Mouse (Mus musculus): Measurements from ENCODE around the gene Cdc42se2. TPM values are rescaled to one million over a fixed set of nuclear protein-coding genes. Genes with fewer than 3 reads are reported as not detected.

Cdc42se2 gene
- polyA plus RNA-seq, 1 experiment from 2014 or later, result 136 TPM

DNA sequence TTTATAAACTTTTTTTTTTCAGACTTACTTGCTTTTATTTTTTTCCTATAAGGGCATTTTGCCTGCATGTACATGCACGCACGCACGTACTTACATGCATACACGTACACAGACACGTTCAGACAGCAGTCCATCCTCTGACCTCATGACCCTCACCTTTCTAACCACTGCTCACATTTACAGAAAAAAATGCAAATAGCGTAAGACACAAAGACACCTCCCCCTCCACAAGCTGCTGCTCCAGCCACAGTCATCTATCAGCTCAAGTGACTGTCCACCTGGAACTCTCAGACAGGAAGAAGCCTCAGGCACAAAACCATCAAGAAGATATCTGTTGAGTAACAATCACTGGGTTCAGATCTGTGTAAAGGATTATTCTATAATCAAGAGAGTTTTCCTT is 5.2 kb downstream of the Cdc42se2 start:
- ATAC-seq, result no peak
- 82% methylated on average over 6 of the region's 6 CpGs for WGBS
- H3K36me3 ChIP-seq (ENCODE audit: control insufficient read depth, insufficient read depth, low read length), result no peaks in the 10 kb centered on the region
- H3K27me3 ChIP-seq (replicated peaks; ENCODE audit: control insufficient read depth, insufficient read depth, low read length), result no peaks in the 10 kb centered on the region
- H3K27ac ChIP-seq (ENCODE audit: low read depth, low read length), result no peak overlapping the region
- no peak overlapping the region for H3K4me2 ChIP-seq (ENCODE audit: low read length)
- no peak overlapping the region for H3K9ac ChIP-seq (ENCODE audit: low read depth, low read length)
- peaks cover 14% of the 10 kb centered on the region for H3K4me1 ChIP-seq (ENCODE audit: control insufficient read depth, insufficient read depth, low read depth, low read length)
- no peak overlapping the region for H3K4me3 ChIP-seq (ENCODE audit: low read length)
- H3K9me3 ChIP-seq (ENCODE audit: control insufficient read depth, low read length), result no peaks in the 10 kb centered on the region

DNA sequence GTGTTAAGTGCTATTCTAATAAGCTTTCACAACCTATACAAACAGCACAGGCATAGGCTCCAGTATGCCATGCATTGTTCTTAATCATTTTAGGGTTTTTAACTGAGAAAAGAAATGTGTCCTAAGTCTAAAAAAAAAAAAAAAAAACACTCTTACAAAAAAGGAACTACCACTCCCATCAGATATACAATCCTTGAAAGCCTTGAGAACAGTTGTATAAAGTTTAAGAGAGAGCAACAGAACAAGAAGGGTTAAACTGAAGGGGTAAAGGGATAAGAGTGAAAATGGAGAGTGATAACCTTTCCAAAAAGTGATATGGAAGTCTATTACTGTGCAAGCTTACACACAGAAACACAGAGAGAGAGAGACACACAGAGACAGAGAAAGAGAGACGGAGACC is 7.5 kb downstream of the Cdc42se2 start:
- Histone ChIP-seq H3K4me2 (ENCODE audit: low read length) (no peak overlapping the region), H3K9ac (ENCODE audit: low read depth, low read length) (no peak overlapping the region), H3K9me3 (ENCODE audit: control insufficient read depth, low read length) (no peaks in the 10 kb centered on the region), H3K4me3 (ENCODE audit: low read length) (no peak overlapping the region), H3K4me1 (ENCODE audit: control insufficient read depth, insufficient read depth, low read depth, low read length) (peaks cover 3% of the 10 kb centered on the region), H3K27ac (ENCODE audit: low read depth, low read length) (no peak overlapping the region), H3K36me3 (ENCODE audit: control insufficient read depth, insufficient read depth, low read length) (no peaks in the 10 kb centered on the region), H3K27me3 (replicated peaks; ENCODE audit: control insufficient read depth, insufficient read depth, low read length) (no peaks in the 10 kb centered on the region)
- ATAC-seq, result no peak
- WGBS, result 95% methylated on average over 1 of the region's 1 CpGs

DNA sequence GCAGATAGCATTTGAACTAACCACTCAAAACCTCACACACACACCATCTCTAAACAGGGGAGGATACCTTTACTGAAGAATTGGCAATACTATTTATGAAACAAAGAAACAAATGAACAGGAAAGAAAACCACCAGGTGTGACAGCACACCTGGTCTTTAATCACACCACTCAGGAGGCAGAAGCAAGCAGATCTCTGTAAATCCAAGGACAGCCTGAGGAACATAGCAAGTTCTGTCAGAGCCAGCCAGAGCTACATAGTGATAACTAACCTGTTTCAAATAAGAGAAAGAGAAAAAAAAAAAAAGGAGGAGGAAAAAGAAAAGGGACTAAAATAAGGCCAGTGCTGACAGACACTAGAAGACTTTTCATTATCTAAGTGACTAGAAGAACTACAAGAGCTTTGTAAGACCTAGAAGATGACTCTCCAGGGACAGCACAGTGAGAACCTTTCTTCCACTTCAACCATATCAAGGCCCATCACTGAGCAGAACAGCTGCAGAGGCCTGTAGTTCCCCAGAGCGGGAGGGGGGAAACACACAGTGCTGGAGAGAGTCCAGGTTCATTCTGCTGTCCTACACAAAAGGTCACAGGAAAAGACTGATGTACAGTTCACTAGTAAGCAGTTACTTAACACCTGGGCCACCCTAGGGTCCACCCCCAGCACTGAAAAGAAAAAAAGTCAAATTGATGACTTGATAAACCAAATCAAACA is 9.2 kb downstream of the Cdc42se2 start:
- WGBS, result 54% methylated on average over 1 of the region's 1 CpGs
- no peak overlapping the region for H3K4me2 ChIP-seq (ENCODE audit: low read length)
- H3K9me3 ChIP-seq (ENCODE audit: control insufficient read depth, low read length), result no peaks in the 10 kb centered on the region
- H3K4me3 ChIP-seq (ENCODE audit: low read length), result no peak overlapping the region
- ATAC-seq, result no peak
- H3K4me1 ChIP-seq (ENCODE audit: control insufficient read depth, insufficient read depth, low read depth, low read length), result peaks cover 3% of the 10 kb centered on the region
- H3K27ac ChIP-seq (ENCODE audit: low read depth, low read length), result no peak overlapping the region
- no peak overlapping the region for H3K9ac ChIP-seq (ENCODE audit: low read depth, low read length)
- H3K27me3 ChIP-seq (replicated peaks; ENCODE audit: control insufficient read depth, insufficient read depth, low read length), result no peaks in the 10 kb centered on the region
- H3K36me3 ChIP-seq (ENCODE audit: control insufficient read depth, insufficient read depth, low read length), result no peaks in the 10 kb centered on the region

DNA sequence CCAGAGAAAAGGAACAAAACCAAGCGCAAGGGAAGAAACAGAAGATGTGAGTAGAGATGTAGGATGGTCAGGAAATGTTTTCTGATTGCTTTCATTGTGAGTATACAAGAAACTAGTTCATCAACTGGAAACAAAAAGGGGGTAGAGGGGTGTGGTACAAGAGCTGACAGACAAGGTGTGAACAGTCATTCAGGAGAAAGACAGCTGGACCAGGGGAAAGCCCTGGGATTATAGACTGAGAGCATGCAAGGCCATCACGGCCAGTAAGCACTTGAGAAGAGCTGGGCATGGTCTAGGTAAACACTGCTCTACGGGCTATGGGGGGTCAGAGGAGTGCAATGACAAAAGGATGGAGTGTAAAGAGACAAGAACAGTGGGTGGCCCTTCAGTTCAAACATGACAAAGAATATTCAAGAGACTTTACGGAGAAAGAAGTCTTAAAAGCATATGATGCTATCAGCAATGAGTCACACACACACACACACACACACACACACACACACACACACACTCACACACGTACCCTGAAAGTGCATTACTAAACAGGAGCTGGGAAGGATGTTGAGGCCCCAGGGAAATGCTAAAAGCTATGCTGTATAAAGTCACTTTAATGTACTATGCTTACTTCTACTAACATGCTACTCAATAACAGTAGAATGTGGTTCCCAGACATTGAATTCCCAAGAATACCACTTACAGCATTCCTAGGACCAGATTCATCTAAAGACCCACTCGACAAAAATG is 9.9 kb downstream of the Cdc42se2 start:
- no peak overlapping the region for H3K4me3 ChIP-seq (ENCODE audit: low read length)
- H3K27me3 ChIP-seq (replicated peaks; ENCODE audit: control insufficient read depth, insufficient read depth, low read length), result no peaks in the 10 kb centered on the region
- H3K4me2 ChIP-seq (ENCODE audit: low read length), result no peak overlapping the region
- no peak overlapping the region for H3K9ac ChIP-seq (ENCODE audit: low read depth, low read length)
- no peak overlapping the region for H3K27ac ChIP-seq (ENCODE audit: low read depth, low read length)
- 65% methylated on average over 6 of the region's 6 CpGs for WGBS
- no peaks in the 10 kb centered on the region for H3K36me3 ChIP-seq (ENCODE audit: control insufficient read depth, insufficient read depth, low read length)
- no peaks in the 10 kb centered on the region for H3K9me3 ChIP-seq (ENCODE audit: control insufficient read depth, low read length)
- H3K4me1 ChIP-seq (ENCODE audit: control insufficient read depth, insufficient read depth, low read depth, low read length), result peaks cover 5% of the 10 kb centered on the region
- ATAC-seq, result no peak

DNA sequence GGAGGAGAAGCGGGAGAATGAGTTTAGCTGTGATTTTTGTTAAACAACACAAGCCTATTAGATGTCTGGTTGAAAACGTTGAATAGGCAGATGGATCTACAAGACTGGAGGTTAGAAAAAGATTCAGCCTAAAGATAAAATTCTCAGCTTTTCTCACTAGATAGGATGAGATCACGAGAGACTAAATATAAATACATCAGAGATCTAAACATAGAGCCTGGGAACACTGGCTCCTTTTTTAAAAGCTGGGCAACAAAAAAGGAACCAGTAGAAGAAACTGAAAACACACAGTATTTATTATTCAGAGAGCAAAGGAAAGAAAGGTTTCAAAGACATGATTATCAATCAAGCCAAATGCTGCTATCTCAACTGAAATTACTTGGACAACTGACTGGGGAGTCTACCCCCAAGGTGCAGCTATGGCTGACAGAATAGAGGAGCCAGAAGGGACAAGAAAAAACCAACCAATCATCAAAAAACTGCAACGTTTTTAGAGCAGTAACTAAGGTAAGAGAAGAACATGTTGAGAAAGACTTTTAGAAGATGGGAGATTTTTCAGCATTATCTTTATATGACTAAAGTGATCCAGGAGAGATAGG is 10.6 kb downstream of the Cdc42se2 start:
- no peak overlapping the region for H3K27ac ChIP-seq (ENCODE audit: low read depth, low read length)
- H3K36me3 ChIP-seq (ENCODE audit: control insufficient read depth, insufficient read depth, low read length), result no peaks in the 10 kb centered on the region
- no peaks in the 10 kb centered on the region for H3K27me3 ChIP-seq (replicated peaks; ENCODE audit: control insufficient read depth, insufficient read depth, low read length)
- no peaks in the 10 kb centered on the region for H3K9me3 ChIP-seq (ENCODE audit: control insufficient read depth, low read length)
- peaks cover 5% of the 10 kb centered on the region for H3K4me1 ChIP-seq (ENCODE audit: control insufficient read depth, insufficient read depth, low read depth, low read length)
- WGBS, result 70% methylated on average over 4 of the region's 4 CpGs
- no peak overlapping the region for H3K9ac ChIP-seq (ENCODE audit: low read depth, low read length)
- no peak for ATAC-seq
- H3K4me3 ChIP-seq (ENCODE audit: low read length), result no peak overlapping the region
- H3K4me2 ChIP-seq (ENCODE audit: low read length), result no peak overlapping the region

DNA sequence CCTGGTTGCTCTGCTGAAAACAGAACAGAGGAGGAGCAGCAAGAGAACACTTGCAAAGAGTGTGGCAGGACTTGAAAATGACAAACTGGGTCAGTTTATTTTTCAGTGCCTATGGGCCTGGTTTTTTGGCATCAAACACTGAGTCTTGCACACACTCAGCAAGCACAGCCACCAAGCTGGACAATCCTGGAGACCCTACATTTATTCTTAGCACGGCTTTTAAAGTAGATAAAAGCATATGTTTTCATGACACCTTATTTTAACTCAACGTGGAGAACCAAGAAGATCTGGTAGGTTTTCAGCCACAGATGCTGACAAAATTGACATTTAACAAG is 11.1 kb downstream of the Cdc42se2 start:
- Histone ChIP-seq H3K36me3 (ENCODE audit: control insufficient read depth, insufficient read depth, low read length) (no peaks in the 10 kb centered on the region), H3K4me1 (ENCODE audit: control insufficient read depth, insufficient read depth, low read depth, low read length) (peaks cover 5% of the 10 kb centered on the region), H3K27ac (ENCODE audit: low read depth, low read length) (no peak overlapping the region), H3K9ac (ENCODE audit: low read depth, low read length) (no peak overlapping the region), H3K27me3 (replicated peaks; ENCODE audit: control insufficient read depth, insufficient read depth, low read length) (no peaks in the 10 kb centered on the region), H3K4me3 (ENCODE audit: low read length) (no peak overlapping the region), H3K9me3 (ENCODE audit: control insufficient read depth, low read length) (no peaks in the 10 kb centered on the region), H3K4me2 (ENCODE audit: low read length) (no peak overlapping the region)
- no peak for ATAC-seq
- WGBS, result 87% methylated on average over 2 of the region's 2 CpGs

DNA sequence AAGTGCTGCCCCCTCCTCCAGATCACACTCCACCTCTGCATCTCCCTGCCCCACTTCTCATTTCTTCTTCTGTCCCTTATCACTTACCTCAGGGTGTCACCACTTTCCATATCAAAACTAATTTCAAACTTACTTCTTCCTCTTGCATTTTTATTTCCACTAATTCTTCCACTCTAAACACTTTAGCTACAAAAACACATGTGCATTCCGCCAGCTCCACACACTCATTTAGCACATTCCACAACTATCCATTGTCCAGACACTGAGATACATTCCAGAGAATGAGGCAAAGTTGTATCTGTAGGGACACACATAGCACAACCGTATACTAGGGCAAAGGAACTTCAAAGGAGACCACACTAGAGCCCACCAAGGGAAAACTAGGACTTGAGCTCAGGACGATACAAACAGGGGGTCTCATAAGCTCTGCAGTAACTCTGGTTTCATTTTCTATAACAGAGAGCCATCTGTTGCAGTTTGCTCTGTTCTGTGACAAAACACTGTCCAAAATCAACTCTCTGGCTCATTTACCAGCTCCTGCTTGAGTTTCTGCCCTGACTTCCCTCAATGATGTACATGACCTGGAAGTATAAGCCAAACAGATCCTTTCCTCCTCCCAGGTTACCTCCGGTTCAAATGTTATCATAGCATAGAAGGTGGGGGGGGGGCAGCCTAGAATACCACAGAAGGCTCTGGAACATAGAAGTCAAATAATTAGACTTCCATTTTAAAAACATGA is 11.7 kb downstream of the Cdc42se2 start:
- no peak for ATAC-seq
- no peak overlapping the region for H3K27ac ChIP-seq (ENCODE audit: low read depth, low read length)
- no peak overlapping the region for H3K4me2 ChIP-seq (ENCODE audit: low read length)

DNA sequence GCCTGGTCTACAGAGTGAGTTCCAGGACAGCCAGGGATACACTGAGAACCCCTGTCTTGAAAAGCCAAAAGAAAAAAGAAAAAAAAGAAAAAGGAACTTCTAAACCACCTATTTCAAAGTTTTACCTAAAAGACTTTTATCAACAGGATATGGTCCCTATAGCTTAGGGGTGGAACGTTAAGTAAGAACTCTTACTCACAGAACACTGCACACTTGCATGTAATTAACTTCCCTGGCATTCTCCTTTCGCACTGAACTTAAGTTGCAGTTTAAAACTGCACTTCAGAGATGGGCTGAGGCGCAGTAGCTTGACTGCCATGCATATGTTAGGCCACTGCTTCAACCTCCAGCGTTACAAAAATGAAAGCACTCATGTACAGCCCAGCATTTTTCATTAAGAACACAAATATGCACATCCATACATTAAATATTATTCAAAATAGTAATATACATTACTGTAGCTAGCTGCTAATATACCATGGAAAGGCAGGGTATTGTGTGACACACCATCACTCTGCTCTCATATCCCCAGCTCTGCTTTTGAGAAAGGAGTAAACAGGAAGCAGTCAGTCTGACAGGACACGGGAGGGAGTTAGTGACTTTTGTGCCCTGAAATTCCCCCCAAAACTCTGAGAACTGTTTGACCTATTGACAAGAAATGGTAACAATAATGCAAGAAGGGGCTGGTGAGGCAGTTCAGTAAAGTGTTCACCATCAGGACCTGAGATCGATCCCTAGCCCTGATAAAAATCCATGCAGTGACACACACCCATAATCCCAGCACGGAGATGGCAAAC is 13.0 kb downstream of the Cdc42se2 start:
- 75% methylated on average over 7 of the region's 7 CpGs for WGBS

More for the DNA sequence above, 11.7 kb downstream of the Cdc42se2 start:
- Histone ChIP-seq H3K4me3 (ENCODE audit: low read length) (no peak overlapping the region), H3K9me3 (ENCODE audit: control insufficient read depth, low read length) (no peaks in the 10 kb centered on the region), H3K9ac (ENCODE audit: low read depth, low read length) (no peak overlapping the region), H3K36me3 (ENCODE audit: control insufficient read depth, insufficient read depth, low read length) (no peaks in the 10 kb centered on the region), H3K27me3 (replicated peaks; ENCODE audit: control insufficient read depth, insufficient read depth, low read length) (no peaks in the 10 kb centered on the region), H3K4me1 (ENCODE audit: control insufficient read depth, insufficient read depth, low read depth, low read length) (peaks cover 5% of the 10 kb centered on the region)
- 79% methylated on average over 4 of the region's 4 CpGs for WGBS

More for the DNA sequence above, 13.0 kb downstream of the Cdc42se2 start:
- Histone ChIP-seq H3K9me3 (ENCODE audit: control insufficient read depth, low read length) (no peaks in the 10 kb centered on the region), H3K27ac (ENCODE audit: low read depth, low read length) (no peak overlapping the region), H3K4me3 (ENCODE audit: low read length) (no peak overlapping the region), H3K4me2 (ENCODE audit: low read length) (no peak overlapping the region), H3K9ac (ENCODE audit: low read depth, low read length) (no peak overlapping the region), H3K27me3 (replicated peaks; ENCODE audit: control insufficient read depth, insufficient read depth, low read length) (no peaks in the 10 kb centered on the region), H3K4me1 (ENCODE audit: control insufficient read depth, insufficient read depth, low read depth, low read length) (peaks cover 5% of the 10 kb centered on the region), H3K36me3 (ENCODE audit: control insufficient read depth, insufficient read depth, low read length) (no peaks in the 10 kb centered on the region)
- no peak for ATAC-seq
